Mouse (Mus musculus): ENCODE results near the gene Marco. TPM values are rescaled to one million over a fixed set of nuclear protein-coding genes. Genes with fewer than 3 reads are reported as not detected.

Gene Marco
- polyA plus RNA-seq, 1 experiment from 2014 or later = not detected

- H3K27ac ChIP-seq = no peak overlapping the region
- H3K4me3 ChIP-seq = no peak overlapping the region
- H3K4me1 ChIP-seq (replicated peaks) = no peaks in the 10 kb centered on the region
- H3K27me3 ChIP-seq (ENCODE audit: insufficient read depth, poor library complexity, severe bottlenecking) = no peaks in the 10 kb centered on the region
- 29% methylated on average over 5 of the region's 5 CpGs for WGBS
- DNase-seq (ENCODE audit: low spot score) = no peak
- no peaks in the 10 kb centered on the region for H3K36me3 ChIP-seq
- H3K9me3 ChIP-seq = no peaks in the 10 kb centered on the region
These were observed 23.9 kb downstream of the Marco start for GRCm38 (mm10) chr1:120480937-120481336.

DNA sequence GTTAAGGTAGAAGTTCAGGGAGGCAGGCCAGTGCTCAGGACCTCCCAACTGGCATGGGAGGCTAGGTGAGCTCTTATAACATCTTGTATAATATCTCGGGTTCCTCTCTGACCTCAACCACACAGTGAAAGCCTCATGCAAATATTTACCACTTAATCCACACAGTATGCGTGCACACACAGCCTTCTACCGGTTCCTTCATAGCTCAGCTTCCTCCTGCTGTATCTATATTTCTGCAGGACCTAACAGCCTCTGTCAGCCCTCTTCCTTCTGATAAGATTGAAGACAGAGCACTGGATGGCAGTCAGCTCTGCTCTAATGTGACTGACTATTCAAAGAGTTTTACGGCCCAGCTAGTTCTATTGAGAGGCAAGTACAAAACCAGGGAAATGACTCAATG lies 30.0 kb downstream of the Marco start:
- no peaks in the 10 kb centered on the region for H3K27me3 ChIP-seq (ENCODE audit: insufficient read depth, poor library complexity, severe bottlenecking)
- no peaks in the 10 kb centered on the region for H3K36me3 ChIP-seq
- H3K9me3 ChIP-seq = no peaks in the 10 kb centered on the region
- no peak for DNase-seq (ENCODE audit: low spot score)
- 84% methylated on average over 4 of the region's 4 CpGs for WGBS
- H3K27ac ChIP-seq = no peak overlapping the region
- H3K4me3 ChIP-seq = no peak overlapping the region
- H3K4me1 ChIP-seq (replicated peaks) = no peaks in the 10 kb centered on the region

DNA sequence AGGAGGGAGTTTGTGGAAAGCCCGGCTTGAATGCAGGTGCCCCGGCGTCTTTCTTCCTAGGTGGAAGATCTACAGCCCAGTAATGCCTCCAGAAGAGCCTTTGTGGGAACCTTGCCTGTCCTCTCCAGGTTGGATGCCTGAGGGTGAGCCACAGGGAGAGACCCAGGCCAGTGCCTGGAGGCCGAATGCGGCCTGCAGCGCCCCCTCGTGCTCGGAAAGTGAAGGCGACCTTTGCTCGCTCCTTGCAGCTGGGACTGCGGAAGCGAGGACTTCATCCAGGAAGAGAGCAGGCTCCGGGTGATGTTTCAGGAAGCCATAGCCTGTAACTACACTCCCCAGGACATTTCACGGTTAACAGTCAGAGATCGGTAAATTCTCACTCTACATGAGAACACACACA lies 35.9 kb downstream of the Marco start:
- Histone ChIP-seq H3K27ac (no peak overlapping the region), H3K36me3 (no peaks in the 10 kb centered on the region), H3K4me1 (replicated peaks) (peaks cover 13% of the 10 kb centered on the region), H3K27me3 (ENCODE audit: insufficient read depth, poor library complexity, severe bottlenecking) (peaks cover 6% of the 10 kb centered on the region; the same call in 1 of the 2 replicates), H3K4me3 (no peak overlapping the region), H3K9me3 (no peaks in the 10 kb centered on the region)
- DNase-seq (ENCODE audit: low spot score) = peak; percentile 79
- WGBS = 13% methylated on average over 15 of the region's 15 CpGs

DNA sequence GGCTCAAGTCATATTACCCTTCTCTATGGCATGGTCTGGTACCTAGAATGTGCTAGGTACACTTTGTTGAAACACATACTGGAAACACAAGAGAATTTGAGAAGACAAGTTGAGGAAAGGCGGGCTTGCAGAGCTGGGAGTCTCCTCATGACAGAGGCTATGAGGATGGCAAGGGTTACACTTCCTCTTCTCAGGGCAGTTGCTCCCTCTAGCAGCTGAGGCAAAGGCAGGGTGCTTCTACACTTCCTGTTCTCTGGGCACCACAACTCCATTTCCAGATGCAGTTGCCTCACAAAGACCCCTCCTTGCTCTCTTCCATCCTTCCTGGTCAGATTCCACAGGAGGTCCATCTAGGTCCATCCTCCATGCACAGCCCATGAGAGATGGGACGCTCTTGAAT lies 37.5 kb downstream of the Marco start:
- H3K9me3 ChIP-seq = no peaks in the 10 kb centered on the region
- H3K4me1 ChIP-seq (replicated peaks) = peaks cover 23% of the 10 kb centered on the region
- no peak overlapping the region for H3K27ac ChIP-seq
- H3K36me3 ChIP-seq = no peaks in the 10 kb centered on the region
- H3K27me3 ChIP-seq (ENCODE audit: insufficient read depth, poor library complexity, severe bottlenecking) = peaks cover 6% of the 10 kb centered on the region; the same call in 1 of the 2 replicates
- H3K4me3 ChIP-seq = no peak overlapping the region
- DNase-seq (ENCODE audit: low spot score) = no peak
- WGBS = 92% methylated on average over 2 of the region's 2 CpGs

- H3K27ac ChIP-seq = no peak overlapping the region
- peaks cover 28% of the 10 kb centered on the region for H3K4me1 ChIP-seq (replicated peaks)
- DNase-seq (ENCODE audit: low spot score) = peak; percentile 38
- H3K27me3 ChIP-seq (ENCODE audit: insufficient read depth, poor library complexity, severe bottlenecking) = peaks cover 6% of the 10 kb centered on the region; the same call in 1 of the 2 replicates
- no peak overlapping the region for H3K4me3 ChIP-seq
- H3K36me3 ChIP-seq = no peaks in the 10 kb centered on the region
- no peaks in the 10 kb centered on the region for H3K9me3 ChIP-seq
- 11% methylated on average over 7 of the region's 7 CpGs for WGBS
These were observed 38.1 kb downstream of the Marco start for GRCm38 (mm10) chr1:120466751-120467150.

DNA sequence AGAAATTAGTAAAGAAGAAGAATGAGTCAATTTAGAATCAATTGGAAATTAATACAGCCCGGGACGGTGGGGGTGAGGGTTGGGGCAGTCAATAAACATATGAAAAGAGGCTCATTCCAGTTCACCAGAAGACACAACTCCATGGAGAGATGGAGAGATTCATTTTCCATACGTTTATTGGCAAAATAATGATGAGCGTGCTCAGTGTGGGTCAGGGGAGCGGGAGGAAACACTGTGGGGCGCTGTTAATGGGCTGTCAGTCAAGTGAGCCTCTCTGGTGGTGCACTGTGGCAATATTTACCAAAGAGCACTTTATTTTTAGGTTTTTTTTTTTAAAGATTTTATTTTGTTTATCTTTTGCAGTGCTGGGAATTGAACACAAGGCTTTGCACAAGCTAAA lies 45.8 kb downstream of the Marco start:
- no peak for DNase-seq (ENCODE audit: low spot score)
- Histone ChIP-seq H3K9me3 (no peaks in the 10 kb centered on the region), H3K36me3 (no peaks in the 10 kb centered on the region), H3K27me3 (ENCODE audit: insufficient read depth, poor library complexity, severe bottlenecking) (0 out of 2 replicates have a peak, but pooled peaks cover 4% of the 10 kb centered on the region), H3K27ac (peak overlapping the region; percentile 59), H3K4me1 (replicated peaks) (peaks cover 36% of the 10 kb centered on the region), H3K4me3 (no peak overlapping the region)
- 60% methylated on average over 6 of the region's 6 CpGs for WGBS

GRCm38 (mm10) chr1:120458524-120458923 lies 46.3 kb downstream of the Marco start:
- Histone ChIP-seq H3K27ac (peak overlapping the region; percentile 59), H3K4me3 (no peak overlapping the region), H3K4me1 (replicated peaks) (peaks cover 36% of the 10 kb centered on the region), H3K9me3 (no peaks in the 10 kb centered on the region), H3K36me3 (no peaks in the 10 kb centered on the region), H3K27me3 (ENCODE audit: insufficient read depth, poor library complexity, severe bottlenecking) (0 out of 2 replicates have a peak, but pooled peaks cover 4% of the 10 kb centered on the region)
- WGBS = 34% methylated on average over 5 of the region's 5 CpGs
- DNase-seq (ENCODE audit: low spot score) = no peak

GRCm38 (mm10) chr1:120451486-120452270 lies 53.1 kb downstream of the Marco start:
- Histone ChIP-seq H3K9me3 (no peaks in the 10 kb centered on the region), H3K4me3 (no peak overlapping the region), H3K27me3 (ENCODE audit: insufficient read depth, poor library complexity, severe bottlenecking) (0 out of 2 replicates have a peak, but pooled peaks cover 4% of the 10 kb centered on the region), H3K36me3 (no peaks in the 10 kb centered on the region), H3K27ac (no peak overlapping the region), H3K4me1 (replicated peaks) (no peaks in the 10 kb centered on the region)
- 83% methylated on average over 9 of the region's 9 CpGs for WGBS
- no peak for DNase-seq (ENCODE audit: low spot score)

DNA sequence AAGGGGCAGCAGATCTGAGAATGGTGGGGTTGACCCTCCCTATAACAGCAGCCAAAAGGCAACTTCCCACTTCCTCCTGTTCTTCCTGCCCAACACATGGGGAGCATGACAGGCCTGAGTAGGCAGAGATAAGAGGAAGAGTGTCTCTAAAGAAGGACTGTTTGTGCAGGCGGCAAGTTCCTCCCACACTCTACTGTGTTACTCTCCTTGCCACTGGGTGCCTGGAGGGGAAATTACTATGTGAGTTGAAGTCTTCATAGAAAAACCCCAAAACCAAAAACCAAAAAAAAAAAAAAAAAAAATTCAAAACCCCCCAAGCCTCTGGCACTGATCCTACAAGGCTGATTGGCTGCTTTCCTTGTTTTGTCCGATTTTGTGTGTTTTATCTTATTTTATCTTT lies 55.2 kb downstream of the Marco start:
- DNase-seq (ENCODE audit: low spot score) = no peak
- H3K27me3 ChIP-seq (ENCODE audit: insufficient read depth, poor library complexity, severe bottlenecking) = no peaks in the 10 kb centered on the region
- WGBS = 70% methylated on average over 2 of the region's 2 CpGs
- H3K36me3 ChIP-seq = no peaks in the 10 kb centered on the region
- no peak overlapping the region for H3K27ac ChIP-seq
- H3K9me3 ChIP-seq = no peaks in the 10 kb centered on the region
- no peak overlapping the region for H3K4me3 ChIP-seq
- no peaks in the 10 kb centered on the region for H3K4me1 ChIP-seq (replicated peaks)

GRCm38 (mm10) chr1:120443228-120443639 lies 61.6 kb downstream of the Marco start:
- H3K9me3 ChIP-seq = no peaks in the 10 kb centered on the region
- no peaks in the 10 kb centered on the region for H3K27me3 ChIP-seq (ENCODE audit: insufficient read depth, poor library complexity, severe bottlenecking)
- no peak overlapping the region for H3K4me3 ChIP-seq
- DNase-seq (ENCODE audit: low spot score) = no peak
- H3K36me3 ChIP-seq = no peaks in the 10 kb centered on the region
- H3K27ac ChIP-seq = no peak overlapping the region
- 86% methylated on average over 3 of the region's 3 CpGs for WGBS
- no peaks in the 10 kb centered on the region for H3K4me1 ChIP-seq (replicated peaks)

- Histone ChIP-seq H3K4me1 (replicated peaks) (no peaks in the 10 kb centered on the region), H3K36me3 (no peaks in the 10 kb centered on the region), H3K27me3 (ENCODE audit: insufficient read depth, poor library complexity, severe bottlenecking) (no peaks in the 10 kb centered on the region), H3K27ac (no peak overlapping the region), H3K4me3 (no peak overlapping the region), H3K9me3 (no peaks in the 10 kb centered on the region)
- no peak for DNase-seq (ENCODE audit: low spot score)
- 24% methylated on average over 2 of the region's 2 CpGs for WGBS
These were observed 63.2 kb downstream of the Marco start for GRCm38 (mm10) chr1:120441587-120441986.

DNA sequence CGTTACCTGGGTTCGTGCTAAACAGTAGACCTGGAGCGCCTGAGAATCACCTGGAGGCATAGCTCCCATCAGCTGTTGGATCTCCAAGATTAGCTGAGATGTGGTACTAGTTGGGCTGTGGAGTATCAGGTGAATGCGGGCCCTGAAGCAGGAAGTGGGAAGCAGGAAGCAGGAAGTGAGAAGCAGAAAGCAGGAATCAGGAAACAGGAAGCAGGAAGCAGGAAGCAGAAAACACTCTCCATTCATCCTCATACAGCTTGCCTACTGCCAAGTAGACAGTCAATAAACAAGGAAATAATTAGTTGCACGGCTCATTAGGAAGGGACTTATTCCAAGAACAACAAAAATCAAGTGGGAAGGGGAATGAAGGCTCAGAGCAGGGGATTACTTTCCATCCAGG lies 69.2 kb downstream of the Marco start:
- H3K9me3 ChIP-seq = no peaks in the 10 kb centered on the region
- H3K27ac ChIP-seq = no peak overlapping the region
- 92% methylated on average over 5 of the region's 5 CpGs for WGBS
- no peaks in the 10 kb centered on the region for H3K27me3 ChIP-seq (ENCODE audit: insufficient read depth, poor library complexity, severe bottlenecking)
- H3K36me3 ChIP-seq = no peaks in the 10 kb centered on the region
- no peak overlapping the region for H3K4me3 ChIP-seq
- DNase-seq (ENCODE audit: low spot score) = no peak
- 0 out of 2 replicates have a peak, but pooled peaks cover 4% of the 10 kb centered on the region for H3K4me1 ChIP-seq (replicated peaks)

DNA sequence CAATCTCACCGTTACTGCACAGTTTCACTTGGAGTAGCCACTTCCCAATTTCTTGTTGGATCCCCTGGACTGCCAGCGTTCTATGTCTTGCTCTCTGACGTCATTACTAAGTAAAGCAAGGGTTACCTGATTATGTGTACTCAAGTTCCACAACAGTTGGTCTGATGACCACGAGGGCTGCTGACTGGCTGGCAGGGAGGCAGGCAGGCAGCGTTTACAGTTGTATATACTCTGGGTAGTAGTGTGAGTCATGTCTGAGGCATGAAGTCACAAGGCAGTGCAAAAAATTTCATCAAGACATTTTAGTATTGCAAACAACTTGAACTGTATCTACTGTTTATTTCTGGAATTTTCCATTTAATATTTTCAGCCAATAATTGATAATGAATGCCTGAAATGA lies 74.7 kb downstream of the Marco start:
- Histone ChIP-seq H3K36me3 (no peaks in the 10 kb centered on the region), H3K4me3 (no peak overlapping the region), H3K27me3 (ENCODE audit: insufficient read depth, poor library complexity, severe bottlenecking) (no peaks in the 10 kb centered on the region; the same call in 1 of the 2 replicates), H3K27ac (no peak overlapping the region), H3K9me3 (no peaks in the 10 kb centered on the region), H3K4me1 (replicated peaks) (0 out of 2 replicates have a peak, but pooled peaks cover 4% of the 10 kb centered on the region)
- 86% methylated on average over 5 of the region's 5 CpGs for WGBS
- DNase-seq (ENCODE audit: low spot score) = no peak

Measured in hindbrain, embryonic 10.5 days (tissue).